Mouse (Mus musculus) liver, adult 2 months (tissue): ENCODE data around the gene Psen2.

Experiments used
- CTCF ChIP-seq: fragments of 200-500 bp; IDR thresholded peaks from 2 replicates; pipeline ENCODE4 v1.5.1; 2011; ENCODE audit warnings: low read depth, low read length, control low read depth
- POLR2A ChIP-seq: fragments of 200-500 bp; IDR thresholded peaks from 2 replicates; pipeline ENCODE4 v1.6.1; 2011; ENCODE audit warnings: low read length, control low read depth; ENCODE audit not compliant: insufficient read depth; ENCODE audit errors: extremely low read depth

DNA sequence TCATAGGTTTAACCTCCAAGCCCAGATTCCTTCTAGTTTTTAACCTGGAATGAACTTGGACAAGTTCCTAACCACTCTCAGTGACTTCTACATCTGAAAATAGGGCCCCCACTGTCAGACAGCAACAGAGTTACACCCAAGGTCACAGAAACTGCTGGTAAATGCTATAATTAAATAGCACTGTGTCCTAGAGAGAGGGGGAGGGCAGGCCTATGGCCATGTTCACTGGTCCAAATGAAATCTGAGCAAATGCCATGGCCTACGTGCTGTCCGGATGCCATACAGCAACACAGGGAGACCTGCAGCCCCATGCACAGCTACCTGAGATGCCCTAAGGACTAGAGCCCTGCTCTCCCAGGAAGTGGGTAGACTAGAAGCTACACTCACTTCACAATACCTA, 83.4 kb downstream of the Psen2 start:
- TF ChIP-seq CTCF: no peak
- TF ChIP-seq POLR2A: no peak
